Mouse (Mus musculus) liver, embryonic 15.5 days (tissue): Measurements from ENCODE around the gene Fgfr1op2. TPM values are rescaled to one million over a fixed set of nuclear protein-coding genes. Genes with fewer than 3 reads are reported as not detected.

Experiments
- ATAC-seq: fragments of 200-750 bp; cut with Nextera tagmentation; 2 replicates; pipeline ENCODE4 v1.8.0; 2017; ENCODE audit warnings: moderate number of reproducible peaks, mild to moderate bottlenecking, moderate library complexity; ENCODE audit not compliant: insufficient read depth
- H3K27ac ChIP-seq: fragments of 300-500 bp; sonication (generic); replicated peaks from 2 replicates; pipeline ENCODE4 v1.5.1; 2015; ENCODE audit warnings: mild to moderate bottlenecking, inconsistent platforms
- H3K27me3 ChIP-seq: fragments of 300-500 bp; sonication (generic); 2 replicates; pipeline ENCODE4 v1.6.1; 2015; ENCODE audit warnings: mild to moderate bottlenecking, inconsistent platforms
- H3K36me3 ChIP-seq: fragments of 300-500 bp; sonication (generic); replicated peaks from 2 replicates; pipeline ENCODE4 v1.6.1; 2015; ENCODE audit warnings: moderate library complexity, mild to moderate bottlenecking, inconsistent platforms
- H3K4me1 ChIP-seq: fragments of 300-500 bp; sonication (generic); replicated peaks from 2 replicates; pipeline ENCODE4 v1.6.1; 2015; ENCODE audit warnings: inconsistent platforms
- H3K4me2 ChIP-seq: fragments of 300-500 bp; sonication (generic); 2 replicates; pipeline ENCODE4 v1.6.1; 2015; ENCODE audit warnings: moderate library complexity, mild to moderate bottlenecking, inconsistent platforms
- H3K4me3 ChIP-seq: fragments of 300-500 bp; sonication (generic); replicated peaks from 2 replicates; pipeline ENCODE4 v1.5.1; 2015; ENCODE audit warnings: mild to moderate bottlenecking, inconsistent platforms
- H3K9ac ChIP-seq: fragments of 300-500 bp; sonication (generic); 2 replicates; pipeline ENCODE4 v1.6.1; 2015; ENCODE audit warnings: moderate library complexity, mild to moderate bottlenecking, inconsistent platforms
- H3K9me3 ChIP-seq: fragments of 300-500 bp; sonication (generic); replicated peaks from 2 replicates; pipeline ENCODE4 v1.6.1; 2016; ENCODE audit warnings: inconsistent platforms
- WGBS: fragments of 180-500 bp; shearing (Covaris S2); methylation state at CpG from one replicate; pipeline ENCODE4 v1.1.7; 2015; ENCODE audit warnings: mixed read lengths; ENCODE audit not compliant: insufficient replicate concordance; 5-methylcytosine and 5-hydroxymethylcytosine counted together
- polyA plus RNA-seq: library from polyadenylated mRNA; unstranded; fragments of >200 nt; fragmentation: Nextera tagmentation; extraction: Ambion mirVana; gene quantifications from 2 replicates; pipeline ENCODE4 v1.2.1, GENCODE M21; 2015

Fgfr1op2 gene
- polyA plus RNA-seq, 1 experiment from 2014 or later = 83.4 TPM

DNA sequence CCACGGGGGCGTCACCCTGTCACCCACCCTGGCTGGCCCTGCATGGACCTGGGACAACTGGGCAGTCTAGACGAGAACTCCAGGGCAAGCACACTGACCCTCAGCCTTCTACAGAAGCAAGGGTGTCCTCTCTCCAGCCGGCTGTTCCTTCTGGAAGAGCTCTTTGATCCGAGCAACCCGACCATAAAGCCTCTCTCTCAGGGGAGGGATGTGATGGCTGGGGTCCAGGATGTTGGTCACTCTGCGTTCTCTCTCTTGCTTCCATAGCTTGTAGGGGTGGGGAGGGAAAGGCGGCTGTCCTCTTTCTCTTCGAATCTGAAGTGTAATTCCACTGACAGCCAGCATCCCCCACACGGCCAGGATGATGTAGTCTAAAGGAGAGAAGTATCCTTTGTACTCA, 26.6 kb downstream of the Fgfr1op2 start:
- Histone ChIP-seq H3K36me3 (peaks cover 94% of the 10 kb centered on the region), H3K27ac (no peak overlapping the region), H3K9me3 (no peaks in the 10 kb centered on the region), H3K9ac (no peak overlapping the region), H3K27me3 (no peaks in the 10 kb centered on the region), H3K4me3 (no peak overlapping the region), H3K4me2 (no peak overlapping the region), H3K4me1 (no peaks in the 10 kb centered on the region)
- WGBS = 82% methylated on average over 10 of the region's 10 CpGs
- no peak for ATAC-seq

DNA sequence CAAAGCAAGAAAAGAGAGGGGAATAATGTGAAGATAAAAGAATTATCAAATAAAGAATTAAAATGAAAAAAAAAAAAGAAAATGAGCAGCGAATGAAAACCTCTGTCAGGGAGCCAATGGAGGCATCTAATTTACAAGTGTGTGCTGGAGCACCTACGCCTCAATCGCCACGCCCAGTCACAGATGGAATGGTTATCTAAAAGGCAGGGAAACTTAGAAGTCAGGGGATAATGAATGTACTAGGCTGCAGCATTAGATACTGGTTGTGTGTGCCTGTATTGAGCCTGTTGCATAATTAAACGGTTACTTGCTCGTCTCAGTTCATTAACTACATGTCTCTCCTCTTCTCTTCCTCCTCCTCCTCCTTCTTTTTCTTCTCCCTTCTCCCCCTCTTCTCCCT, 34.4 kb downstream of the Fgfr1op2 start:
- Histone ChIP-seq H3K9ac (peak overlapping the region; percentile 49; the same call in 1 of the 2 replicates), H3K4me1 (peaks cover 63% of the 10 kb centered on the region), H3K9me3 (no peaks in the 10 kb centered on the region), H3K36me3 (peaks cover 83% of the 10 kb centered on the region), H3K4me2 (peak overlapping the region; percentile 65), H3K27ac (peak overlapping the region; percentile 98), H3K27me3 (no peaks in the 10 kb centered on the region), H3K4me3 (peak overlapping the region; percentile 22)
- ATAC-seq = peak; percentile 90
- 18% methylated on average over 6 of the region's 6 CpGs for WGBS

DNA sequence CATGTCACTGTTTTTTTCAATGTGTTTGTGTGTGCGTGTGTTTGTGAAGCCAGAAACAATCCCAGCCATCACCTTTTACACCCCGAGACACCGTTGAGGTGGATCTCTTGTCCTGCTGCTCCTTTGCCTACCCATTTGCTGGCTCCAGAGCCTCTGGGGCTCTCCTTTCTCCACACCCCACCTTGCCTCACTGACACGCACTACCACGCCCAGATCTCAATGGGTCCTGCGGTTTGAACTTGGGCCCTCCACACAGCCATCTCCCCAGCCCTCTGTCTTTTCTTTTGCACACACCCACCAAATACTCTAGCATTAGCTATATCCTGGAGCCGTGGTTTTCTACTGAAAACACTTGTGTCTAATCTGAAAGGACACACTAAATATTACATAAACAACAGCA, 34.9 kb downstream of the Fgfr1op2 start:
- H3K27me3 ChIP-seq = no peaks in the 10 kb centered on the region
- H3K4me2 ChIP-seq = peak overlapping the region; percentile 65
- H3K4me1 ChIP-seq = peaks cover 63% of the 10 kb centered on the region
- 44% methylated on average over 7 of the region's 7 CpGs for WGBS
- H3K27ac ChIP-seq = peak overlapping the region; percentile 98
- H3K4me3 ChIP-seq = peak overlapping the region; percentile 22
- peak; percentile 88 for ATAC-seq
- peaks cover 83% of the 10 kb centered on the region for H3K36me3 ChIP-seq
- H3K9ac ChIP-seq = peak overlapping the region; percentile 49; the same call in 1 of the 2 replicates
- H3K9me3 ChIP-seq = no peaks in the 10 kb centered on the region

GRCm38 (mm10) chr6:146612736-146613135, 35.7 kb downstream of the Fgfr1op2 start:
- H3K36me3 ChIP-seq = peaks cover 83% of the 10 kb centered on the region
- H3K27ac ChIP-seq = peak overlapping the region; percentile 98
- no peak overlapping the region for H3K4me2 ChIP-seq
- no peak overlapping the region for H3K9ac ChIP-seq
- no peak overlapping the region for H3K4me3 ChIP-seq
- 91% methylated on average over 5 of the region's 5 CpGs for WGBS
- peaks cover 63% of the 10 kb centered on the region for H3K4me1 ChIP-seq
- no peaks in the 10 kb centered on the region for H3K9me3 ChIP-seq
- no peaks in the 10 kb centered on the region for H3K27me3 ChIP-seq
- ATAC-seq = no peak

- Histone ChIP-seq H3K27me3 (no peaks in the 10 kb centered on the region), H3K36me3 (peaks cover 83% of the 10 kb centered on the region), H3K4me1 (peaks cover 63% of the 10 kb centered on the region), H3K9ac (peak overlapping the region; percentile 29; the same call in 1 of the 2 replicates), H3K4me2 (peak overlapping the region; percentile 56; the same call in 1 of the 2 replicates), H3K4me3 (no peak overlapping the region), H3K9me3 (no peaks in the 10 kb centered on the region), H3K27ac (peak overlapping the region; percentile 98)
- 84% methylated on average over 5 of the region's 5 CpGs for WGBS
- no peak for ATAC-seq
Observed at GRCm38 (mm10) chr6:146613907-146614306, 36.9 kb downstream of the Fgfr1op2 start.

GRCm38 (mm10) chr6:146614541-146614940, 37.5 kb downstream of the Fgfr1op2 start:
- H3K9me3 ChIP-seq = no peaks in the 10 kb centered on the region
- H3K27me3 ChIP-seq = no peaks in the 10 kb centered on the region
- H3K9ac ChIP-seq = peak overlapping the region; percentile 29; the same call in 1 of the 2 replicates
- H3K4me2 ChIP-seq = peak overlapping the region; percentile 56
- H3K4me3 ChIP-seq = no peak overlapping the region
- H3K36me3 ChIP-seq = peaks cover 82% of the 10 kb centered on the region
- peaks cover 58% of the 10 kb centered on the region for H3K4me1 ChIP-seq
- peak overlapping the region; percentile 98 for H3K27ac ChIP-seq
- WGBS = 57% methylated on average over 5 of the region's 5 CpGs
- ATAC-seq = peak; percentile 64

GRCm38 (mm10) chr6:146615891-146616290, 38.9 kb downstream of the Fgfr1op2 start:
- H3K36me3 ChIP-seq = peaks cover 83% of the 10 kb centered on the region

GRCm38 (mm10) chr6:146616670-146617069, 39.7 kb downstream of the Fgfr1op2 start:
- Histone ChIP-seq H3K4me2 (no peak overlapping the region), H3K36me3 (peaks cover 91% of the 10 kb centered on the region), H3K27me3 (no peaks in the 10 kb centered on the region), H3K9ac (no peak overlapping the region), H3K9me3 (no peaks in the 10 kb centered on the region), H3K4me3 (no peak overlapping the region), H3K4me1 (peaks cover 39% of the 10 kb centered on the region), H3K27ac (no peak overlapping the region; the same call in 1 of the 2 replicates)
- 88% methylated on average over 2 of the region's 2 CpGs for WGBS
- no peak for ATAC-seq

More at GRCm38 (mm10) chr6:146615891-146616290, 38.9 kb downstream of the Fgfr1op2 start:
- Histone ChIP-seq H3K27me3 (no peaks in the 10 kb centered on the region), H3K4me1 (peaks cover 44% of the 10 kb centered on the region), H3K4me3 (no peak overlapping the region), H3K9ac (no peak overlapping the region), H3K4me2 (no peak overlapping the region), H3K9me3 (no peaks in the 10 kb centered on the region), H3K27ac (no peak overlapping the region; the same call in 1 of the 2 replicates)
- 92% methylated on average over 8 of the region's 8 CpGs for WGBS
- no peak for ATAC-seq

DNA sequence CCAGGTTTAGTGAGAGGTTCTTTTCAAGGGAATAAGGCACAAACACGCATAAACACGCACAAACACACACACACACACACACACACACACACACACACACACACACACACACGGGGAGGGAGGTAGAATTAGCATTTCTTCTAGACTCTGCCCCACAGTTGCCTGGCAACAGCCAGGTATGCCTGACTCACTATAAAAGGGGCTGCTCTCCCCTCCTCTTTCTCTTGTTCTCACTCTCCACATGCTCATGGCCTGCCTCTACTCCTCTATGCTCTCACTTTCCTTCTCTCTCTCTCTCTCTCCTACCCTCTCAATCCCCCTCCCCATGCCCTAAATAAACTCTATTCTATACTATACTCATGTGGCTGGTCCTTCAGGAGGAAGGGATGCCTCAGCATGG, 51.1 kb downstream of the Fgfr1op2 start:
- no peak for ATAC-seq
- no peak overlapping the region for H3K4me3 ChIP-seq
- no peak overlapping the region for H3K27ac ChIP-seq
- H3K9me3 ChIP-seq = no peaks in the 10 kb centered on the region
- 74% methylated on average over 3 of the region's 3 CpGs for WGBS
- H3K4me1 ChIP-seq = peaks cover 59% of the 10 kb centered on the region
- H3K9ac ChIP-seq = no peak overlapping the region
- peaks cover 40% of the 10 kb centered on the region for H3K36me3 ChIP-seq
- H3K4me2 ChIP-seq = no peak overlapping the region
- no peaks in the 10 kb centered on the region for H3K27me3 ChIP-seq

GRCm38 (mm10) chr6:146629781-146630756, 53.1 kb downstream of the Fgfr1op2 start:
- peaks cover 21% of the 10 kb centered on the region for H3K36me3 ChIP-seq
- 26% methylated on average over 9 of the region's 9 CpGs for WGBS
- H3K4me1 ChIP-seq = peaks cover 72% of the 10 kb centered on the region
- peak overlapping the region; percentile 86 for H3K4me2 ChIP-seq
- H3K9me3 ChIP-seq = no peaks in the 10 kb centered on the region
- peak overlapping the region; percentile 92 for H3K27ac ChIP-seq
- H3K27me3 ChIP-seq = no peaks in the 10 kb centered on the region
- 0 out of 2 replicates have a peak overlapping the region, but pooled peaks have one; percentile 1 for H3K4me3 ChIP-seq
- peak; percentile 77 for ATAC-seq
- H3K9ac ChIP-seq = peak overlapping the region; percentile 49

- WGBS = 34% methylated on average over 4 of the region's 4 CpGs
- ATAC-seq = no peak
- H3K9me3 ChIP-seq = no peaks in the 10 kb centered on the region
- H3K27me3 ChIP-seq = no peaks in the 10 kb centered on the region
- H3K27ac ChIP-seq = peak overlapping the region; percentile 92
- peaks cover 16% of the 10 kb centered on the region; the same call in 1 of the 2 replicates for H3K36me3 ChIP-seq
- 0 out of 2 replicates have a peak overlapping the region, but pooled peaks have one; percentile 0 for H3K4me3 ChIP-seq
- H3K9ac ChIP-seq = peak overlapping the region; percentile 12
- peaks cover 73% of the 10 kb centered on the region for H3K4me1 ChIP-seq
- peak overlapping the region; percentile 86 for H3K4me2 ChIP-seq
Observed at GRCm38 (mm10) chr6:146630961-146631360, 54.0 kb downstream of the Fgfr1op2 start.
